Mouse (Mus musculus) megakaryocyte, embryonic 14.5 days (primary cell): Measurements from ENCODE around the gene Isoc2a.

Experiments
- FLI1 ChIP-seq: IDR thresholded peaks from 2 replicates; pipeline ENCODE4 v1.6.1; 2012; ENCODE audit warnings: low read length, inconsistent platforms, mixed read lengths
- GATA1 ChIP-seq: IDR thresholded peaks from 3 replicates; pipeline ENCODE4 v1.6.1; 2012; ENCODE audit warnings: mixed read lengths, low read length, inconsistent platforms, borderline replicate concordance

- no peak for TF ChIP-seq GATA1
- no peak for TF ChIP-seq FLI1
Measured at GRCm38 (mm10) chr7:4940068-4940479, 63.1 kb downstream of the Isoc2a start.
